In the genomic region with DNA sequence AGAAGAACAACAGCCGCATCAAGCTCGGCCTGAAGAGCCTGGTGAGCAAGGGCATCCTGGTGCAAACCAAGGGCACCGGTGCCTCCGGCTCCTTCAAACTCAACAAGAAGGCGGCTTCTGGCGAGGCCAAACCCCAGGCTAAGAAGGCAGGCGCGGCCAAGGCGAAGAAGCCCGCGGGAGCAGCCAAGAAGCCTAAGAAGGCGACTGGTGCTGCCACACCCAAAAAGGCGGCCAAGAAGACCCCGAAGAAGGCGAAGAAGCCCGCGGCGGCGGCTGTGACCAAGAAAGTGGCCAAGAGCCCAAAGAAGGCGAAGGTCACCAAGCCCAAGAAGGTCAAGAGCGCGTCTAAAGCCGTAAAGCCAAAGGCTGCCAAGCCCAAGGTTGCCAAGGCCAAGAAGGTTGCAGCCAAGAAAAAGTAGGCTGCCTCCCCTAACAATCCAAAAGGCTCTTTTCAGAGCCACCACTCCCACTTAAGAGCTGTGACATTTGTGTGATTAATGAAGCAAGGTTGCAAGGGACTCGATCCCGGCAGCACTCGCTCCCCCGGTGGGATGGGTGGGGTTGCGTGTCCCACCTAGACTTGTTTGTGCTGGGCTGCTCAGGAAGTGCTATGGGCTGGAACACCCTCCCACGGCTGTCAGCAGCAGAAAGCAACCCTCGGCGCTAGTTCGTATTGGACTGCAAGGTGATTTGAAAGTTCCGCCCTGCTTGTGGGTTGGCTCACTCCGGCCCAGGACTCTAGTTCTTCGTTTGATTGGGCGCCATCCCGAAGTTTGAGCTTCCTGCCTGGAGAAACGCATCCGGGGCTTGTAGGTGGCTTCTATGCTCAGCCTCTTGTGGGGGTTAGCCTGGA, we compare ENCODE assay signal across 1 mouse cellular context.
A peak's percentile ranks its signal among the peaks of the same experiment; 100 is the strongest.
TF ChIP-seq lines count a peak whose summit lies in the region.

No protein-coding gene starts in this region.

TF ChIP-seq in CH12.LX, 34 proteins besides CTCF, POLR2A, EP300 and RAD21:
- TF ChIP-seq JUN (IDR thresholded peaks at IDR 0.05; ENCODE audit: insufficient read depth, low read depth, low read length) (no peak), USF2 (conservative IDR thresholded peaks at IDR 0.05; ENCODE audit: low read depth, low read length) (peak; percentile 65), MEF2A (IDR thresholded peaks at IDR 0.05; ENCODE audit: borderline replicate concordance, low read depth, low read length) (0 out of 2 replicates have a peak, but pooled peaks have one; percentile 61), ZNF384 (IDR thresholded peaks at IDR 0.05; ENCODE audit: low read depth, low read length) (no peak), ETS1 (conservative IDR thresholded peaks at IDR 0.05; ENCODE audit: low read depth, low read length) (no peak; the same call in none of the 2 replicates), JUND (conservative IDR thresholded peaks at IDR 0.05; ENCODE audit: low read depth, low read length) (no peak), ELF1 (IDR thresholded peaks at IDR 0.05; ENCODE audit: low read depth, low read length) (peak; percentile 80), HCFC1 (IDR thresholded peaks at IDR 0.05; ENCODE audit: low read depth, low read length) (peak; percentile 69), SIN3A (IDR thresholded peaks at IDR 0.05; ENCODE audit: low read length) (no peak; the same call in none of the 2 replicates), ZC3H11A (IDR thresholded peaks at IDR 0.05; ENCODE audit: low read depth, low read length) (no peak), BHLHE40 (IDR thresholded peaks at IDR 0.05; ENCODE audit: low read depth, low read length) (peak; percentile 52; the same call in 1 of the 2 replicates), MAZ (IDR thresholded peaks at IDR 0.05; ENCODE audit: low read depth, low read length) (peak; percentile 65), IRF4 (IDR thresholded peaks at IDR 0.05; ENCODE audit: low read depth, low read length) (peak; percentile 71; the same call in 1 of the 2 replicates), MXI1 (IDR thresholded peaks at IDR 0.05; ENCODE audit: low read depth, low read length) (peak; percentile 84), MAX (IDR thresholded peaks at IDR 0.05; ENCODE audit: low read length) (no peak; the same call in 1 of the 2 replicates), ZKSCAN1 (IDR thresholded peaks at IDR 0.05; ENCODE audit: borderline replicate concordance, low read depth, low read length) (no peak), KAT2A (IDR thresholded peaks at IDR 0.05; ENCODE audit: insufficient replicate concordance, low read length) (peak; percentile 66; the same call in 1 of the 2 replicates), MYC (IDR thresholded peaks at IDR 0.05; ENCODE audit: low read depth, low read length) (peak; percentile 56; the same call in 1 of the 2 replicates), RCOR1 (conservative IDR thresholded peaks at IDR 0.05; ENCODE audit: low read depth, low read length) (peak; percentile 93), GABPA (IDR thresholded peaks at IDR 0.05; ENCODE audit: insufficient replicate concordance, low read depth, low read length) (no peak), UBTF (IDR thresholded peaks at IDR 0.05; ENCODE audit: low read depth, low read length) (peak; percentile 99), E2F4 (IDR thresholded peaks at IDR 0.05; ENCODE audit: insufficient replicate concordance, low read depth, low read length) (peak; percentile 93; the same call in 1 of the 2 replicates), USF1 (IDR thresholded peaks at IDR 0.05; ENCODE audit: low read depth, low read length) (no peak; the same call in 1 of the 2 replicates), PAX5 (IDR thresholded peaks at IDR 0.05; ENCODE audit: low read length) (no peak), CHD2 (IDR thresholded peaks at IDR 0.05; ENCODE audit: low read length) (peak; percentile 95), NRF1 (IDR thresholded peaks at IDR 0.05; ENCODE audit: low read depth, low read length) (peak; percentile 50), NELFE (IDR thresholded peaks at IDR 0.05; ENCODE audit: low read depth, low read length) (peak; percentile 90), SMC3 (IDR thresholded peaks at IDR 0.05; ENCODE audit: low read depth, low read length) (peak; percentile 38), MAFK (IDR thresholded peaks at IDR 0.05; ENCODE audit: insufficient replicate concordance, low read length) (no peak), TBP (conservative IDR thresholded peaks at IDR 0.05; ENCODE audit: low read depth, low read length) (no peak), TCF12 (IDR thresholded peaks at IDR 0.05; ENCODE audit: low read depth, low read length) (peak; percentile 44; the same call in 1 of the 2 replicates), CHD1 (IDR thresholded peaks at IDR 0.05; ENCODE audit: low read depth, low read length) (no peak; the same call in 1 of the 2 replicates), ZMIZ1 (IDR thresholded peaks at IDR 0.05; ENCODE audit: low read depth, low read length) (peak; percentile 99), POLR2AphosphoS2 (IDR thresholded peaks at IDR 0.05; ENCODE audit: low read depth, low read length) (peak; percentile 99)
